Mouse (Mus musculus) urinary bladder, postnatal 10 days (tissue): ENCODE results near the gene Ptprk.

Experiments
- DNase-seq: peaks from one replicate; pipeline ENCODE4 v3.0.0; 2022; ENCODE audit warnings: low spot score

The Ptprk gene

DNA sequence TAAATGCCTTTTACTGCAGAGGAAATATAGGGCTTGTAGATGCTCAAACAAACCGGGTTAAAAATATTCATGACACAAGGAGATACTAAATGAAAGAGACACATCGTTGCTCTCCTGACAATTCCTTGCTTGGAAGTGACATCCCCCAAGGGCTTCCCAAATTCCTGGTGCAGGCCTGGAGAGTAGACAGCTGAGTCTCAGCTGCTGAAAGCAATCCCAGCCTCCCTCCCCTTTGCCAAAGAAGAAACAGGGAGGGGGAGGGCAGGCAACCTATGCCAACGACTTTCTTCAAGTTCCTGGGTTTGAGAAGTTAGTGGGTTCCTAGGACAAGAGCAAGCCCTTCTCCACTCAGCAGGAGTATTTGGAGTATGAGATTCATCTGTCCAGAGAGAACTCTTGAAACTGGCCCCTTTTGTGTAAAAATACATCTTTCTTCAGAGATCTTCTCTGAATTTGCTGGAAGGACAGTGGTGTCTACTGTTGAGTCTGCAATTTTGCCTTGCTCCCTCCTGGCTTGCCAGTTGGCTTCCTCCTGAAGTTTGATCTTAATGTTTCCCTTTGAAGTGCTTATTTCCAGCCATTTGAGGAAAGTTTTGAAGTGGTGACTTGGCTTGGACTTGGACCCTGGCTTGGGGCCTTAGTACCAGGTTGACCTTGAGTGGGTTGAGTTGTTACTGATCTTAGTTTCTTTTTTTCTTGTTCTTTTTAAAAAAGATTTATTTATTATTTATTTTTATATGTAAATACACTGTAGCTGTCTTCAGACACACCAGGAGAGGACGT lies 111.6 kb downstream of the Ptprk start:
- no peak for DNase-seq

DNA sequence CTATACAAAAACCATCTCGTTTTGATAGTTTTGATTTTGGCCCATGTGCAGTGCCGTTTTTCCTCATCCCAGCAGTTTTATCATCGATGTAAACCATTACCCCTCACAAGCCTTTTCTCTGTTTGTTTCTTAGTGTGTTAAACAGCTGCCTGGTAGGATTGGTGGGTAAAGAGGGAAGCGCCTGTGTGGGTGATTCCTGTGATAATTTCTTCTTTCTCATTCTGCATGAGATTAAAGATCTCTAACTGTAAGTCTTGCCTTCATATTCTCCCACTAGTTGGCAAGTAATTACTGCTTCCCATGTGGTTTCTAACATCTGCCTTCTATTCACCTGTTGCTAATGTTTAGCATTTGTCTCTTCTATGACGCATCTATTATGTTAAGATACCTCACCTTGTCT lies 116.8 kb downstream of the Ptprk start:
- DNase-seq, result no peak

DNA sequence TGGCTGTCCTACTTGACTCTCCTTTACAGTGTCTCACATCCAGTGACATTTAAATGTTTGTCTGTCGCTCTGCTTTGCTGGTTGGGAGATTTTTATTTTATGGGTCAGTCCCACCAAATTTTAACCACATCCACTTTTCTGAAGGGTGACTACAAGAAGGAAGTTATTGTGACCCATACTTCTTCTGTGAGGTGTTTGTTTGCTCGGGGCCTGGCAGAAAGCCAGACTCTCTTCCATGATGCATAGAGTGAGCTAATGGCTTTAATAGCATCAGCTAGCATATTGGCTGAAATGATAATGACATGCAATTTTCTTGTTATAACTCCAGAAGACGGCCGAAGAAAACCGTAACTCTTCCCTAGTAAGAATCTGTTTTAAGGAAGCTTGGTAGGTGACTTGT lies 119.0 kb downstream of the Ptprk start:
- no peak for DNase-seq

DNA sequence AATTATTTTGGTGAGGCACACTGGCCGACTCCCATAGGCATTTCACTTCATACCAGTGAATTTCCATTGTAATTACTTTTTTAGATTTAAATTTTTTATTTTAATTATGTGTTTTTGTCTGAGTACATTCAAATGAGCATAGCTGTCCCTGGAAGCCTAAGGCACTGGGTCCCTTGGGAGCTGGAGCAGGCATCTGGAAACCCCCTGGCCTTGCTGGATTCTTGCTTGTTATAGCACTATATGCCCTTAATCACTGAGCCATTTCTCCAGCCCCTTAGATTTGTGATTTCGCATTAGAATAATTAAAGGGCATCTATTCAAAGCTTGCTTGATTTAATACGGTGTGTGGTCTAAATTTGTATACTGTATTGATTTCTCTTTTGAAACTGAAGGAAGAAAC lies 126.0 kb downstream of the Ptprk start:
- DNase-seq, result no peak

DNA sequence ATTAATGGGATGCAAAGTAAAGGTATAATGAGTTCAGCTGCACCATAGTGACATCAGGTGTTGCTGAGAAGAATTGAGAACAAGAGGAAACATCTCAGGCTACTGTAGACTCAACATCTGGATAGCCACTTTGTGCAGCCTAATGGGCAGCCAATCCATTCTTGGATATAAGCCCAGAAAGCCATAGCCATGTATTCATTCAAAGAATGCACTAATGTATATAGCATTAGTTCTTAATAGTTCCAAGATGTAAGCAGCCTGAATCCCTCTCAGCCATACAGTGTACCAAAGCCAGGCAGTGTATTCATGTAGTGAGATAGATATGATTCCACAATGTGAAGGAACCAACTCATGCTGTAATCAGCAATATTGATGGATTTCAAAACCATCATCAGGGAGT lies 134.8 kb downstream of the Ptprk start:
- DNase-seq, result no peak

DNA sequence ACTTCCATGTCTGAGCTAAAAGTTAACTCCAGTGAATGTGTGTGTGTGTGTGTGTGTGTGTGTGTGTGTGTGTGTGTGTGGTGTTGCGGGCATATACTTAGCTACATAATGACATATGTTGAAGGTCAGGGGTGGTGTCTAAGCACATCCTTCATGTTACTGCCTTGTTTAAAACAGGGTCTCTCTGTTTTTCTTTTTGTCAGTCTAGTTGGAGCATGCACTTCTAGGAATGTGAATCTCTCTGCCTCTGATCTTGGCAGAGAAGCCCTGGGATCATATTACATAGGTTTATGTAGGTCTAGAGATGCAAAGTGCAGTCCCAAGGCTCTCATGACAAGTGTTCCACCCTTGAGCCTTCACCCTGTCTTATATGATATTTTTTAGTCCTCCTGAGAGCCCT lies 137.5 kb downstream of the Ptprk start:
- no peak for DNase-seq

DNA sequence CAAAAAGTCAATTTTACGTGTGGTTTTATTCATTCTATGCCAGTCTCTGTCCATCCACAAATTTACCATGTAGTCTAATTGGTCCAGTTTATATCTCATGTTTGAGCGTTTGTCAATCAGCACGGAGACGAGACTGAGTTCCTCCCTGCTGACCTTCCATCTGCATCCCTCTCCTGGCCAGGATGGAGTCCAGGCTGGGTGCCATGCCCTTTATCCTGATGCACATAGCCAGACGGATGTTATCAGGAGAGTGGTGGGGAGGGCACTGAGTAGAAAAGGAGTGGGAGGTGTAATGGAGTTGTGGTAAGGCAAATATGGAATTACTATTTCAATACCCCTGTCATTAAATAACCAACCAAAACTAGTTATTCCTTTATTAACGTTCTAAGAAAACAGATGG lies 140.5 kb downstream of the Ptprk start:
- no peak for DNase-seq

DNA sequence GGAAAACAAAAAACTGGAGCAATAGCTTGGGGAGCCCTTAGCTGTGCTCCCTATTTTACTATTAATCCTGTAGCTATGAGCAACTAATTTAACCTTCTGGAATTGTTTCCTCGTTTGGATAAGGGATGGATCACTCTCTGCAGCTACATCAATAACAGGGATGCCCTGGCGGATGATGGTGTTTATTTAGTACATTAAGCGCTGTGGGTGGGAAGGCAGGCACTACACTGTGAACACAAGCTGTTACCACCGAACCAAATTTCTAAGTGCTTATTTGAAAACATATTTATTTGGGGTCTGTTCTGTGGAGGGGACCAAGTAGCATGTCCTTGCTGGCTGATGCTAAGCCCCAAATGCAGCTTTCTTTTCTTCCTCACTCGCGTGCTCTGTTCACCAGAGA lies 149.0 kb downstream of the Ptprk start:
- no peak for DNase-seq

DNA sequence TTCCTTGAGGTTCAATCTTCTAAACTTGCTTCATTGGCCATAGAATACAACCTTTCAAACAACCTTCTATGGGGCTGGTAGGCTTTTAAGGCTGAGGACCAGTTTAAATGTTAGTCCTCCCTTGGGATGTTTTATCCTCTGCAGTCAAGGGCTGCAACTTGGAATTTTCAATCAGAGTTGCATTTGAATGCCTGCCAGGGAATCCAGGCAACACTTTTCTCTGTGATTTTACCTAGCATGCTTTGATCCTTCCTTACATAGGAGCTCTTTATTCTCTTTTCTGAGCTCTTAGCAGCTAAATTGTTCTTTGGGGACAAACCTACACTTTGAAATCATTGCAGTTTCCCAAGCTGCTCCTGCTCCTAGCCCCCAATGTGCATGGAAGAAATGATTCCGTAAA lies 149.8 kb downstream of the Ptprk start:
- no peak for DNase-seq

DNA sequence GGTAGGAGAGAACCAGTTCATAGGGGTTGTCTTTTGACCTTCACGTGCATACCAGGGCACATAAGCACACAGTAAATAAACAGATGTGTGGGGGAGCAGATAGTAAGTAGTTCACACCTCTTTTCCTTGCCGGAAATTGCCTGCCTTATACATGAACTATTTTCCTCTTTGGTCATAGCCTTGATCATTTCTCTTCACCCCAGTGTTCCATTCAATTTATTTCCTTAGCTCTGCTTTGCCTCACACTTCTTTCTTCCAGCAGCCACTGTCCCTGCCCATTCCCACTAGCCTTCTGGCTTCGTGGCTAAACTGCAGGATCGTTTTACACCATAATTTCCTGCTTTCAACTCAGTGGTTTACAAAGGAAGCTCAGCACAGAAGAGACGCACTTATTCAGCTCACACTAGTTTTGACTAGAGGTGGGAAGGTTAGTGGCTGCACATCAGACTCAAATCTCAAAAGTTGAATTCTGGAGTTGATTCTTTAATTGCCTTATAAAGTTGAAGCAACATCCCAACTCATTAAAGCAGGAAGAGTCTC lies 151.0 kb downstream of the Ptprk start:
- DNase-seq, result no peak

DNA sequence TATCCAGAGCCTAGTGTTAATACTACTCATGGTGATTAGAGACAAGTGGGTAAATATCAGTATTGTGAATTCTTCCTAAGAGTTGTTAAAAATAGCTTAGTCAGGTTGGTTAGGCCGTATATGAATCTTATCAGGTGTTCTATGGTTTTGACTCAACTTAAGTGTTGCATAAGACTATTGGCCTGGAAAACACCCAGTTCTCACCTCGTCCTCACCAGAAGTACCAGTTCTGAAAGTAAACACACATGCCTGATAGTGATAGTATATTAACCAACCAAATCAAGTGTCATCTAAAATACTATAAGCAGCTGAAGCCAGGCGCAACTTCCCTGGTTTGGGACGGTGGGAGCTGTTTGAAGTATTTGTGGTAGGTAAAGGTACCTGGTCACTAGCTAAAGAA lies 153.1 kb downstream of the Ptprk start:
- DNase-seq, result no peak

DNA sequence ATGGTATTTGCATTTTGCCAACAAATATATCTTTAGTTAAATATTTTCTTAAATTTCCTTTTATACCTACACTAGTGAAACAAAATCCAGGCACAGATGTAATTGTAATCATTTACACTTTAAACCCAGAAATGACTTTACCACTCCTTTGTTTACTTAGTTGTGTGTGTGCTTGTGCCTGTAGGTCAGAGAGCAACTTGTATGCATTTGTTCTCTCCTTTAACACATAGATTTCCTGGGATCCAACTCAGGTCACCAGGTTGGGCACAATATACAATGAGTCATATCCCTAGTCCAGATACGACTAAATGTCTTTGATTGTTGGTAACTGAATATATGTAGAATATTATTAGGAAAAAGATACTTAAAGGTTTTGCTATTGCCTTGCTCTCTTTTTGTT lies 153.6 kb downstream of the Ptprk start:
- DNase-seq, result no peak

DNA sequence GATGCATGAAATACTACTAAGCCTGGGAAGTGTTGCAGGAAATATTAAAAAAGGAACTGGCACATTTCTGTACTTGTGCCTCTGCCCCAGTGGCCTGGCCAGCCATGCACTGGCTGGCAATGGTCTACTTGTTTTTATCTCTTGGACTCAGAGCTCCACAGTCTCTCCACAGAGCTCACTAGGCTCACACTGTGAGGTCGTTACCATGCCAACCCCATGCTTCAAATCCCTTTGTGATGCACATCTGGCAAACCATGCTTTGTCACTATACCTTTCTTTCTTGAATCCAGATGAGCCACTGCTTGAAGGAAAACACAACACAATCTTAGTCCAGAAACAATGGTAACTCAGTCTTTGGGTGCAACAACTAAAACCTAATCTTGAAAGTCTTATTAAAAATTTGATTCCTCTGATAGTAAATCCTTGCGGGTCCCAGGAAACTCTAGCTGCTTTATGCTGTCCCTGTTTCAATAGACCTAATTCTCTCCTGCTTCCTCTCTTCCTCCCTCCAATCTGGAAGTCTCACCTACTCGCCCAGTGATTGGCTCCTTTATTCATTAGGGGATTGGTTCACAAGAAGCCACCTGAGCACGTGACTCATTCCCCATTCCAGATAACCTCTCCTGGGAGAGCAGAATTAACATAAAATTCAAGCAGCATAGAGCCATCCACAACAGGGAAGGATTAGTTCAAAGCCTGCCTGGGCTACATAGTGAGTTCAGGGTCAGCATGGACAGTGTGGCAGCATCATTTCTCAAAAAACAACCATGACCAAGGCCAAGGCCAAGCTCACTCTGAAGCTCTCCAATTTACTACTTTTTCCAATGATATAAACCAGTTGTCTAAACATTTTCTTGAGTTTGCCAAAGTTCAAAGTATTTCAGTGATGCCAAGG lies 157.9 kb downstream of the Ptprk start:
- no peak for DNase-seq

DNA sequence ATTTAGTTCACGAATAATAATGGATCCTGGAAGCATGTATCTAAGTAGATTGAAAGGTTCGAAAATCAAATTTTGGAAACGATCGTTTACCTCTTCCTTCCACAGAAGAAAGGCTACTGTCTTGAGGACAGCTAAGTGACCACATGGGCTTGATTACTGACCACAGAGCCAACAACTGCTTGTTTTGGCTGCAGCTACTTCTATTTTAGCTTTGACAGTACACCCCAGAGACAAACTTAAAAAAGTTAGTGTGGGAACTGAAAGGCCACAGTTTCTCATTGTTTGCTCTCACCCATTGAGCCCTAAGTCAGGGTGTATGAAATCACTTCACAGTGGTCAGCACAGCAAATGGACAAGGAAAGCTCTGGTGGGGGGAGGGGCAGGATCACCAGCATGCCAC lies 174.4 kb downstream of the Ptprk start:
- no peak for DNase-seq

DNA sequence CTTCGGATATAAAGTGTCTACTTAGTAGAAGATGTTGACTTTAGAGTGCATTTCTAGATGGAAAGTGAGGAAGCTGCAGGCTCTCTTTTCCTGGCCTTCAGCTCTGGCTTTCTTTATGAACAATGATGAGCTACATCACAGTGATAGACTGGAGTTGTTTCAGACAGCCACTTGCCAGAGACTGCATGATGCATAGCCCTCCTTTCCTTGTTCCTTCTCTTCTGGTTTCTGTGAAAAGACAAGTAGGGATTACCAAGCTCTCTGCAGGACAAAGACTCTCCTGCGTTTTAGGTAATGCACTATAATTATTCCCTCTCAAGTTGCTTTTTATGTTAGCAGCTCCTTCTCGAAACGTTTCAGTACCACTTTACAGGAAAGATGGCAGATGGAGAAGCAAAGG lies 176.8 kb downstream of the Ptprk start:
- DNase-seq, result no peak

DNA sequence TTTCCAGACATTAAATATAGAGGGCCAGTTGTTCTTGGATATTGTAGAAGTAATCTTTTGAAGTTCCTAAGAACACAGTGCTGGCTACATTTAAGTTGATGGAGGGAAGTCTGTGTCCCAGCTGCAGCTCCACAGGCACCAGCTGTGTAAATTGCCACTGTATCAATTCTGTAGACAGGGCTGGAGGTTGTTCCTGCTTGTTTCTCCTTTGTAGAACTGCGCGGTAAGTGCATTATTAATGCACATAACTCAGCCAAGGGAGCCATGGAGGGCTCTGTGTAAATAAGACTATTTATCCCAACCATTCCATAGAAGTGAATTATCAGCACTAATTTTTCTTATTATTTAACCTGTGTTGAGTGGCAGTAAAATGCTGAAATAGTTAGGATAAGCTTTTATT lies 186.0 kb downstream of the Ptprk start:
- DNase-seq, result no peak

DNA sequence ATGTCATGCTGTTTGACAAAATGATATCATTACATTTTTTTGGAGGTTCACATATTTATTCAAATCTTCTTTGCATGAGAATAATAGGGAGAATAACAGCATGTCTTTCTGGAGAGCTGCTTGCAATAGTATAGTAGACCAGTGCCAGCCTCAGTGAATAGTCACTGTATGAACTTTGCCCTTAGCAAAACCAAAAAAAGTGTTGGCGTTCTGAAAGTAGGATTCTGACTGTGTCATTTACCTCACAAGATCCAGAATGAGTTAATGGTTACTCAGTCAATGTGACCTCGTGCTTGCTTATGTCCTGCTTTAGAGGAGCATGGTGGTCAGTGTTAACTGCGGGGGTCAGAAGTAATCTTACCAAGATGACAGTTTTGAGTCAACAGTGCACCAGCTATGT lies 187.5 kb downstream of the Ptprk start:
- DNase-seq, result no peak

DNA sequence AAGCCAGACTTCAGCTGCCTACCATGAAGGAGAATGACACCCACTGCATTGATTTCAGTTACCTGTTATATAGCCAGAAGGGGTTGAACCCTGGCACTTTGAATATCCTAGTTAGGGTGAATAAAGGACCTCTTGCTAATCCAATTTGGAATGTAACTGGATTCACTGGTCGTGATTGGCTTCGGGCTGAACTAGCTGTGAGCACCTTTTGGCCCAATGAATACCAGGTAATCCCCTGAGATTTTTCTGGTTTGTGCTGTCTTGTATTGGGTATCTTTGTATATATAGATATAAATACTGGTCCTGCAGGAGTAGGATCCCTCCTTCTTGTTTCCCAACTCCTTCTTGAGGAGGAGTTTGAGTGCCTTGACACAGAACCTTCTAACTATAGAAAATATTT lies 188.9 kb downstream of the Ptprk start:
- DNase-seq, result no peak

DNA sequence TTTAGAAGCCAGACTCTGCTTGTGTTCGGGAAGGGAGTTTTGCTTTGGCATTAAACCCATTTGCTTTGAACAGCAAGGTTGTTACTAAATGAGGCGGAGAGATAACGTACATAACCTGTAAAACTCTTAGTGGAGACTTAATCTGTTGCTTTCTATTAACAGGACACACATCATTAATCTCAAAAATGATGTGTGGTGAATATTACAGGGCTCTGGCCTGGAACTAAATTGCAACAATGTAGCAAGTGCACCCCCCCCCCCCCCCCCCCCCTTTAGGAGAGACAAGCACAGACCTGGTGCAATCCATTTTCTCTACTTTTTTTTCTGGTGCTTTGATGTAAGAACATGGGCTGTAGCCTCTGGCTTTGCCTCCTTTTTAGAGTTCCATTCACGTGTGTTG lies 195.7 kb downstream of the Ptprk start:
- DNase-seq, result no peak

DNA sequence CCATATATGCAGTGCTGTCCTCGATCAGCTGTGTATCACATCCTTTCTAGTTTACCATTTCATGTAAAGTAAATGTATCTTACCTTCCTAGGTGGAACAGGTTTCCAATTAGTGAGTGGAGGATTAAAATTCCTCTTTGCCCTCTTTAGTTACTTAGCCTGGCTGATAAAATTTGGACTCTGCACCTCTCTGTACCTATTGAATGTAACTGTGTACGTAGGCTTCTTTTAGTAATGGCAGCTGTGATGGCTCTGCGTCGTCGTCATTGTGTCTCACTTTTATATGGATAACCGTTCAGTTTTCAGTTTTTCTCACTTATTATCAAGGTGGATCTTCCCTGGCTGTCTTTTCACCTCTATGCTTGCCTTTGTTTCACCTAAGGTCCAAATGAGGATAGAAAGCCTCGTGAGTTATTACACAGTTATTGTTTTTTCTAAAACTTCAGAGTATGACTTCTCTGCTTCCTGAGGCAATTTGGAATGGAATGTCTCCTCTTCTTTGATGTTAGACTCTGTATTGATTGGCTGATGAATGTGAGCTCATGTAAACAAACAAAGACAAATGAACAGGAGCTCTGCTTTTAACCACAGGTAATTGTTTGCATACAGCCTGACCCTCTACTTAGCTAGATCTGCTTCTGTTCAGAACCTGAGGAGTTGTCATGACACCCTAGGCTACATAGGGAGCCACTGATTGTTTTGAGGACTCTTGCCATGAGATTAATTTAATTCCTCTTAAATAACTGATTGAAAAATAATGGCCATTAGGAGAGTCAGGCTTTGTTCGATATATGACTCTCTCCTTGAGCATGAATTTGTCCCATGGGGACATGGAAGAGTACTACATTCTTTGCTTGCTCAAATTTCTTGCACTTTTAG lies 197.3 kb downstream of the Ptprk start:
- DNase-seq, result no peak

DNA sequence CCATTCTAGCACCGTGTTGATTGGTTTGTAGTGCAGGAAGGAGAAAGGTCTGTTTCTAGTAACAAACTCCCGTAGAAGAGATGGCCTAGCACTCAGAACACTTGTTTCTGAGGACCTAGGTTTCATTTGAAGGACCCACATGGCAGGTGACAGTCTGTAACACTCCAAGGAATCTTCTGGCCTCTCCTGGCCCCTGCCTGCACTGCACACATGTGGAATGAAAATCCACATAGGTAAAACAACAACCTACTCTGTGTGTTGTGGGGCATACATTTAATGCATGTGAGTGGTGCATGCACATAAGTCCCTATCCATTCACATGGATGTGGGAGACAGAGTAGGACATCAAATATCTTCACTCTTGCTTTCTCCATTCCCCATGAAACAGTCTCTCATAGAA lies 204.1 kb downstream of the Ptprk start:
- DNase-seq, result no peak

DNA sequence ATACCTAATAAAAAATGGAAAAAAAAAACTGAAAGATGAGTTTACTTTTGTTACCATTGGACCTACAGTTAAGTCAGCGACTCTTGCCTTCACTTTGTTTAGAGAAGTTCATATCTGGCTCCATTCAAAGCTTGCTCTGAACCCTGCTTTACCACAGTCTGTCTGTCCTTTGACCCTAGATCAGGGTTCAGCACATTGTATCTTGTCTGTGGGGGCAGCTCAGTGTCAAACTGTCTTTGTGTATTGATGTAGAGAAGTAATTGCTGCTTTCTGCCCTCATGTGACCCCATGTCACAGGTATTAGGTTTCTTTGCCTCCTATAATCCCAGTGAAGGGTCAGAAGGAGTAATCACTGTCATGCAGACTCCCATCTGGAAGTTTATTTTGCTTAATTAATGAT lies 222.9 kb downstream of the Ptprk start:
- DNase-seq, result no peak
